Mouse (Mus musculus) heart, embryonic 12.5 days (tissue): ENCODE results near the gene Zfp30. TPM values are rescaled to one million over a fixed set of nuclear protein-coding genes. Genes with fewer than 3 reads are reported as not detected.

Experiments used
- ATAC-seq: fragments of 200-750 bp; cut with Nextera tagmentation; 2 replicates; pipeline ENCODE4 v1.8.0; 2017; ENCODE audit warnings: moderate TSS enrichment, moderate library complexity; ENCODE audit not compliant: insufficient number of reproducible peaks, low FRiP score
- H3K27ac ChIP-seq: fragments of 300-500 bp; sonication (generic); 2 replicates; pipeline ENCODE4 v1.5.1; 2016; ENCODE audit warnings: mild to moderate bottlenecking, moderate library complexity; ENCODE audit not compliant: poor library complexity, severe bottlenecking
- H3K27me3 ChIP-seq: fragments of 300-500 bp; sonication (generic); replicated peaks from 2 replicates; pipeline ENCODE4 v1.6.1; 2016; ENCODE audit warnings: mild to moderate bottlenecking, moderate library complexity
- H3K36me3 ChIP-seq: fragments of 300-500 bp; sonication (generic); 2 replicates; pipeline ENCODE4 v1.6.1; 2016; ENCODE audit warnings: mild to moderate bottlenecking, moderate library complexity
- H3K4me1 ChIP-seq: fragments of 300-500 bp; sonication (generic); replicated peaks from 2 replicates; pipeline ENCODE4 v1.6.1; 2016; ENCODE audit warnings: mild to moderate bottlenecking
- H3K4me2 ChIP-seq: fragments of 300-500 bp; sonication (generic); 2 replicates; pipeline ENCODE4 v1.6.1; 2016; ENCODE audit warnings: mild to moderate bottlenecking, moderate library complexity
- H3K4me3 ChIP-seq: fragments of 300-500 bp; sonication (generic); 2 replicates; pipeline ENCODE4 v1.5.1; 2016; ENCODE audit warnings: mild to moderate bottlenecking
- H3K9ac ChIP-seq: fragments of 300-500 bp; sonication (generic); 2 replicates; pipeline ENCODE4 v1.6.1; 2016; ENCODE audit warnings: mild to moderate bottlenecking, moderate library complexity
- H3K9me3 ChIP-seq: fragments of 300-500 bp; sonication (generic); replicated peaks from 2 replicates; pipeline ENCODE4 v1.6.1; 2016; ENCODE audit warnings: mild to moderate bottlenecking, moderate library complexity
- WGBS: fragments of 180-500 bp; shearing (Covaris S2); methylation state at CpG from one replicate; pipeline ENCODE4 v1.1.7; 2016; 5-methylcytosine and 5-hydroxymethylcytosine counted together
- polyA plus RNA-seq: library from polyadenylated mRNA; unstranded; fragments of >200 nt; fragmentation: Nextera tagmentation; extraction: Ambion mirVana; gene quantifications from 2 replicates; pipeline ENCODE4 v1.2.1, GENCODE M21; 2016

Zfp30 gene
- polyA plus RNA-seq, 1 experiment from 2014 or later, result 4.4 TPM

DNA sequence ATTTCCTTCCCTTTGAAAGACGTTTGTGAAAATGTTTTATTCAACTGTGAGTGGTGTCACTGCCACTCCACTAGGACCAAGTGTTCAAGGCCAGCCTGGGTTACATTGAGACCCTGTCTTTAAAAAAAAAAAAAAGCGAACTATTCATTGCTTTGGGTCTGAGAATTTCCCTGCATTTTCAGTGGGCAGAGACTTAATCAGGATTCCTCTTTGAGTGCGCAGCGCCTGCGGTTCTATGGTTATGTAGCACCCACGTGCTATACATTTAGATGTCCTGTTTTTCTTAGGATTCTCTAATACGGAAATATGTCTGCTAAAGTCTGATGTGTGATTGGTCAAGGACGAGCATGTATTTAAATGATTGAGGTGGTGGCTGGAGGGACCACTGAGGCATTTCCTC is 1.2 kb downstream of the Zfp30 start:
- H3K4me3 ChIP-seq, result peak overlapping the region; percentile 91
- no peaks in the 10 kb centered on the region for H3K9me3 ChIP-seq
- H3K27ac ChIP-seq, result no peak overlapping the region
- ATAC-seq, result no peak
- H3K4me2 ChIP-seq, result peak overlapping the region; percentile 80
- peaks cover 7% of the 10 kb centered on the region for H3K4me1 ChIP-seq
- WGBS, result 59% methylated on average over 8 of the region's 8 CpGs
- peak overlapping the region; percentile 61; the same call in 1 of the 2 replicates for H3K9ac ChIP-seq
- H3K36me3 ChIP-seq, result peaks cover 41% of the 10 kb centered on the region
- no peaks in the 10 kb centered on the region for H3K27me3 ChIP-seq

DNA sequence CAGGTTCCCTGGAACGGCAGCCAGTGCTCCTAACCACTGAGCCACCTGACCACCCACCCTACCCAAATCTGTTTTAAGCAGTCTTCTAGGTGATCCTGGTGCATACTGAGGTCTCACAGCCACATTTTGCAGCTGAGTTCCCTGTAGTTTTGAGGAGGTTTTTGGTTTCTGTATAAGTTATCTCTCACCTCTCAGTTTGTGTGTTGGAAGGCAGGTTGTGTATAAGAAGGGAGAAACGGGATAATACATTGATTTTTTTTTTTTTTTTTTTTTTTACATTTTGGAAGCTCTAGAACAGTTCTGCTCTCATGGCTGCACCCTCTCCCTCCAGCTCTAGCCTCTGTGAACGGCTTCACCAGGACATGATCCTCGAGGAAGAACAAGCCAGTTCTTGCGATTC is 2.1 kb downstream of the Zfp30 start:
- WGBS, result 76% methylated on average over 5 of the region's 5 CpGs
- Histone ChIP-seq H3K4me2 (peak overlapping the region; percentile 80), H3K9ac (peak overlapping the region; percentile 61)

DNA sequence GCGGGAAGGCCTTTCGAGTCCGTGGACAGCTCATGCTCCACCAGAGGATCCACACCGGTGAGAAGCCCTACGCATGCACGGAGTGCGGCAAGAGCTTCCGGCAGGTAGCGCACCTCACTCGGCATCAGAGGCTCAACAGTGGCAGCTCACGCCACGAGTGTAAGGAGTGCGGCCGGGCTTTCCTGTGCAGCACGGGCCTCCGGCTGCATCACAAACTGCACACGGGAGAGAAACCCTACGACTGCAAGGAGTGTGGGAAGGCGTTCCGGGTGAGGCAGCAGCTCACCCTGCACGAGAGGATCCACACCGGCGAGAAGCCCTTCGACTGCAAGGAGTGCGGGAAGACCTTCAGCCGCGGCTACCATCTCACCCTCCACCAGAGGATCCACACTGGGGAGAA is 9.1 kb downstream of the Zfp30 start:
- peaks cover 35% of the 10 kb centered on the region for H3K9me3 ChIP-seq
- 0 out of 2 replicates have a peak overlapping the region, but pooled peaks have one; percentile 21 for H3K9ac ChIP-seq
- ATAC-seq, result no peak
- peak overlapping the region; percentile 27 for H3K4me3 ChIP-seq
- H3K27ac ChIP-seq, result no peak overlapping the region
- no peaks in the 10 kb centered on the region for H3K4me1 ChIP-seq
- H3K27me3 ChIP-seq, result peaks cover 26% of the 10 kb centered on the region
- H3K36me3 ChIP-seq, result peaks cover 62% of the 10 kb centered on the region
- H3K4me2 ChIP-seq, result peak overlapping the region; percentile 55
- WGBS, result 19% methylated on average over 27 of the region's 27 CpGs

More for the DNA sequence above, 2.1 kb downstream of the Zfp30 start:
- Histone ChIP-seq H3K4me3 (peak overlapping the region; percentile 91), H3K27me3 (no peaks in the 10 kb centered on the region), H3K36me3 (peaks cover 47% of the 10 kb centered on the region), H3K27ac (no peak overlapping the region), H3K4me1 (peaks cover 7% of the 10 kb centered on the region), H3K9me3 (no peaks in the 10 kb centered on the region)
- ATAC-seq, result no peak

DNA sequence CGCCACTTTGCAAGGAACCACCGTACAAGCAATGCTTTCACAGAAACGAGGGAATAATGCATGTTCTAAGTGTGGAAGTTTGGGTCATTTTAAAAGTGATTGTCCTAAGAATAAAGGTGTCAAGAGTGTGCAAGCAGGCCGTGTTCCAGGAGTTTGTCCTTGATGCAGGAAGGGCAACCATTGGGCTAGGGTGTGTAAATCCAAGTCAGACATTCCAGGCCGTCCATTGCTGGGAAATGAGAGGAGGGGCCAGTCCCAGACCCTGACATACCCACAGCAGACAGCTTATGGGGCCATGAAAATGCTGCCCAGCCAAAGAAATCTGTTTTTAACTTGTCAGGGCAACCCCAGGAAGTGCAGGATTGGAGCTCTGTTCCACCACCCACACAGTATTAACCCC is 23.2 kb downstream of the Zfp30 start:
- Histone ChIP-seq H3K27ac (no peak overlapping the region), H3K36me3 (no peaks in the 10 kb centered on the region), H3K4me1 (no peaks in the 10 kb centered on the region), H3K27me3 (no peaks in the 10 kb centered on the region), H3K4me3 (no peak overlapping the region), H3K4me2 (no peak overlapping the region), H3K9me3 (no peaks in the 10 kb centered on the region), H3K9ac (no peak overlapping the region)
- no peak for ATAC-seq
- 73% methylated on average over 5 of the region's 5 CpGs for WGBS

DNA sequence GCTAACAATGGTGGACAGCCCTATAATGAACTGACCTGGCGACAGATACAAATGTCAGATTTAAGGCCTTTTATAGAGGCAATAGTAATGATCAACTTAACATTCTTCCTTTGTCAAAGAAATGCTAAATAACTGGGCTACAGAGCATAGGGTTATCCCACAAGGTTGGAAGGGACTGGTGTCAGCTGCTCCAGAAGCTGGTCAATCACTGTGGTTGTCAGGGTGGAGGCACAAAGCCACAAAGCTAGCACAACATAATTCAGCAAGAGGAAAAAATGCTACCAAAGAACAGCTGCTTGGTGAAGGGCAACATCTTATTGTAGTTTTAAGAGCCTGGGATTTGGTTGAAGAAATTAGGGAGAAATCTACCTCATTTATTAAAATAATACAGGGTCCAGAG is 28.4 kb downstream of the Zfp30 start:
- Histone ChIP-seq H3K27me3 (no peaks in the 10 kb centered on the region), H3K9ac (no peak overlapping the region), H3K9me3 (no peaks in the 10 kb centered on the region), H3K4me3 (no peak overlapping the region), H3K4me2 (no peak overlapping the region), H3K27ac (no peak overlapping the region), H3K36me3 (no peaks in the 10 kb centered on the region), H3K4me1 (peaks cover 16% of the 10 kb centered on the region)
- no peak for ATAC-seq
- WGBS, result 85% methylated on average over 1 of the region's 1 CpGs

DNA sequence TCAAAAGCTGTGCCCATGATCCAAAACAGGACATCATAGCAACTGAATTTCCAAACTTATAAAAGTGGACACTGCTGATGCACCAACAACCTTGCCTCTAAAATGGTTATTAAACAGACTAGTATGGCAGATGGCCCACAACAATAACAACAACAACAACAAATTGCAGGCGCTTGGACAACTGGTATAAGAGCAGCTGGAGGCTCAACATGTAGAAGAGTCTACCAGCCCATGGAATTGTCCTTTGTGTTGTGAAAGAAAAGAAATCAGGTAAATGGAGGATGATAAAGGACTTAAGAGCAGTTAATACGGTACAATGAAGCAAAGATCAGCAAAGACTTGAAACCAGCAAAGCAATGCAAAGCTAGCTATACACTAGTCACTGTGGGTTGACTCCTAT is 30.6 kb downstream of the Zfp30 start:
- 0 out of 2 replicates have a peak, but pooled peaks cover 6% of the 10 kb centered on the region for H3K36me3 ChIP-seq
- H3K4me2 ChIP-seq, result no peak overlapping the region
- H3K9me3 ChIP-seq, result no peaks in the 10 kb centered on the region
- no peak overlapping the region for H3K9ac ChIP-seq
- no peak overlapping the region for H3K27ac ChIP-seq
- no peak for ATAC-seq
- H3K4me3 ChIP-seq, result no peak overlapping the region
- no peaks in the 10 kb centered on the region for H3K27me3 ChIP-seq
- 83% methylated on average over 2 of the region's 2 CpGs for WGBS
- H3K4me1 ChIP-seq, result peaks cover 28% of the 10 kb centered on the region

DNA sequence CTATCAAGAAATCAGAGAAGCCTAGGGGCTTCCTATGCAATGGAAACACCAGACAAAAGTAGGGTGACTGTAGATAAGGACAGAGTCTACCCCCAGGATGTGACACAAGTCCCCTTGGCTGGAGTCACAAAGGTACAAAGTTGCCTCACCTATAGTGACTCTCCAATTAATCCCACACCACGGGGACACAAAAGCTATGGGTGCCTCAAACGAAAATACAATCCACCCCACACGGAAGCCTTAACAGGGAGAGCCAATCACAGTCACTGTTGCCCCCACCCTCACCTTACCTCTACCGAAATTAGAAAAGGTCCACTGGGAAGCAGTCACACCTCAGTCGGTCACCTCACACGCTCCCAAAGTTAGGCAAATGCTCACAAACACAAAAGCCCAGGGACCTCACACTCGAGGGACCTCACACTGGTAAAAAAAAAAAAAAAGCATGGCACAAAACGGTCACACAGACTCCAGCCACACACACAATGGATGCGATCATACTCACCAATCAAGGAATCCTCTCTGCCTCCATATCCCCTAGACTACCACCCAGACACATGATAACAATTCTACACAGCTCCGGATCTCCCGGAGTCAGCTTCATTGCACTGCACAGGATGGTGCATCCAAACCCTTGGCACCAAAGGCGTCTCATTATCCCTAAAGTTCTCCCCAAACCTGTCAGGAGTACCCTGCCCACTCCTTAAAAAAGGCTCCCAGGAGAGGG is 31.4 kb downstream of the Zfp30 start:
- H3K4me2 ChIP-seq, result peak overlapping the region; percentile 90
- no peaks in the 10 kb centered on the region for H3K9me3 ChIP-seq
- 0 out of 2 replicates have a peak, but pooled peaks cover 6% of the 10 kb centered on the region for H3K36me3 ChIP-seq
- H3K27ac ChIP-seq, result peak overlapping the region; percentile 63
- peak overlapping the region; percentile 67 for H3K4me3 ChIP-seq
- no peaks in the 10 kb centered on the region for H3K27me3 ChIP-seq
- 2% methylated on average over 12 of the region's 12 CpGs for WGBS
- peak overlapping the region; percentile 86 for H3K9ac ChIP-seq
- peaks cover 31% of the 10 kb centered on the region for H3K4me1 ChIP-seq
- peak; percentile 34 for ATAC-seq

DNA sequence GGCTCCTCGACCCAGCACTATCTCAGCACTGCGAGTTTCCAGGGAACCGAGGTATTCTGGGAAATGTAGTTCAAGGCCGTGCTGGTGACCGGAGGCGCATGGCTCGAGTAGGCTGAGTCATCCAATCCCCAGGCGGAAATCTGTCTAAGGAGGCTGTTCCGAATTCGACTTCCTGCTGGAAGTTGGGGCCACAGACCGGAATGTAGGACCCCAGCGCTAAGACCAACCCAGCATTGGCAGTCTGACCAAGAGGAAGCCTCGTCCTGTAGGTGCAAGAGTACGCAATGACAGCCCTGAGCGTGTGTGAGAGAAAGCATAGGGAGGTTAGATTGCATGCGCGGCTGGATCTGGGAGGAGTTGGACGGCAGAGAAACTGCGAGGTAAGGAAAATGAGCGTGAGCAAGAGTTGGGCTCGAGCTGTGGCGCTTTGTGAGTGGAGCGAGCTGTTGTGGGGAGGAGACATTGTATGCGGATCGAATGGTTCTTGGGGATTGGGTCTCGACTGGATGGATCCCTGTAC is 32.2 kb downstream of the Zfp30 start, which contains the start of gene Zfp790:
Gene Zfp790 (plus strand): TSS at position 205 of the 520 bp plus-strand sequence.
- H3K27me3 ChIP-seq, result no peaks in the 10 kb centered on the region
- H3K9ac ChIP-seq, result peak within 1 kb of the TSS; percentile 86
- under 1% methylated on average over 26 of the region's 26 CpGs for WGBS
- H3K36me3 ChIP-seq, result peaks cover 11% of the 10 kb centered on the region; the same call in 1 of the 2 replicates
- ATAC-seq, result peak; percentile 97
- peak within 1 kb of the TSS; percentile 67 for H3K4me3 ChIP-seq
- peak within 1 kb of the TSS; percentile 90 for H3K4me2 ChIP-seq
- peak within 1 kb of the TSS; percentile 84 for H3K27ac ChIP-seq
- no peaks in the 10 kb centered on the region for H3K9me3 ChIP-seq
- H3K4me1 ChIP-seq, result peaks cover 31% of the 10 kb centered on the region

DNA sequence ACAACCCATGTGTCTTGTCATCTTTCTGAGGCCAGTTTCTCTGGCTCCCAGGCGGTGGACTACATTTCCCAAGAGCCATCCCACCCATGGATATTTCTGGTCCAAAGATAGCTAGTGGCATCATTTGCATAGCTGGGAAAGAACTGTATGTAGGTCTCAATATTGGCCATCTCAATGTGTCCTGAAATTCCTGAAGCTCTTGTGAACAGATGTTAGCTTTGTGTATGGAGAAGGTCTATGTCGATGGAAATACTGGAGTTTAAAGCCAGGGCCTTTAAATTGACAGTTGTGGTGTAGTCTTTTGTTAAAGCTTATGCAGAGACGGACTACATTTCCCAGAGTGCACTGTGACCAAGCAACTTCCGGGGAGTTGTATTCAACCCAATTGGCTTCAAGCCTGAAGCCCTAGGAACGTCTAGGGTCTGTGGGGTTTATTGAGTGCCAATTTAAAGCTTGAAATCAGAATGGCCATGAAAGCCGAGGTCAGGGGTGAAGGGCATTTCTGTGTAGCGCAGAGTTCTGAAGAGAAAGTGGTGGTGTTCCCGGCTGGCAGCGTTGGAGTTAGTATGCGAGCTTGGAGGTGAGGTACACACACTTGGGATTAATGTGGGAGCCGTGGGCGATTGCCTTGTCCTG is 34.9 kb downstream of the Zfp30 start:
- H3K4me2 ChIP-seq, result peak overlapping the region; percentile 79
- peak; percentile 72 for ATAC-seq
- H3K27ac ChIP-seq, result peak overlapping the region; percentile 52
- peaks cover 31% of the 10 kb centered on the region for H3K4me1 ChIP-seq
- peak overlapping the region; percentile 68 for H3K4me3 ChIP-seq
- 2% methylated on average over 12 of the region's 12 CpGs for WGBS
- H3K36me3 ChIP-seq, result peaks cover 37% of the 10 kb centered on the region
- peak overlapping the region; percentile 80 for H3K9ac ChIP-seq
- H3K27me3 ChIP-seq, result no peaks in the 10 kb centered on the region
- H3K9me3 ChIP-seq, result no peaks in the 10 kb centered on the region

DNA sequence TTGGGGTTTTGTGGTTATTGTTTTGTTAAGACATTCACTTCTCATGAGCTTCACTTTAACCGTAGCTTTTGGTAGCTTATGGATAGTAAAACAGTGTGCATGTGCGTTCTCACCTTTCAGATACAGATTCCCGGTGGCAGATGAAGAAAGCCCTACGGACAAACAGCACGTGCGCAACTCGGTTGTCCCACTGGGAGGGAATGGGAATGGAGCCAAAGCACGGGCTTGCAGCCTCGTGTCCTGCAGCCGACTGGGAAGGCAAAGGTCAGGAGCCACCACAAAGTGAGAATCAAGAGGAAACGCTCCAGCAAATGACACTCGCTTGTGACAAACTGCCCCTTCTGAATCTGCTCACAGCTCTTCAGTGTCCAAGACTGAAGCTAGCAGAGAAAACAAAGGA is 44.2 kb downstream of the Zfp30 start:
- 93% methylated on average over 12 of the region's 12 CpGs for WGBS
- Histone ChIP-seq H3K36me3 (peaks cover 86% of the 10 kb centered on the region), H3K9ac (no peak overlapping the region), H3K9me3 (no peaks in the 10 kb centered on the region; the same call in none of the 2 replicates), H3K4me1 (no peaks in the 10 kb centered on the region), H3K4me3 (no peak overlapping the region), H3K4me2 (no peak overlapping the region), H3K27ac (no peak overlapping the region), H3K27me3 (no peaks in the 10 kb centered on the region)
- ATAC-seq, result no peak

DNA sequence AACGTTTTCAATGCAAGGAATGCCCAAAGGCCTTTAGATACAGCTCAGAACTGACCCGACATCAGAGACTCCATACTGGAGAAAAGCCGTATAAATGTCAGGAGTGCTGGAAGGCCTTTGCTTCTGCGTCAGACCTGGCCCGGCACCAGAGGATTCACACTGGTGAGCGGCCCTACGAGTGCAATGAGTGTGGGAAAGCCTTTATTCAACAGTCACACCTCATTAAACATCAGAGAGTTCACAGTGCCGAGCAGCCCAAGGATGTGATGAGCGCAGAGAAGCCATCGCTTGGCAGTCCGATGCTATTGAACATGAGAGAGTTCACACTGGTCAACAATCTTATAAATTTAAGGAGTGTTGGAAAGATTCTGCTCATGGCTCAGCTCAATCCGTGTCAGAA is 46.0 kb downstream of the Zfp30 start:
- H3K36me3 ChIP-seq, result peaks cover 77% of the 10 kb centered on the region
- no peak overlapping the region for H3K9ac ChIP-seq
- no peaks in the 10 kb centered on the region for H3K4me1 ChIP-seq
- H3K27me3 ChIP-seq, result no peaks in the 10 kb centered on the region
- 91% methylated on average over 12 of the region's 12 CpGs for WGBS
- no peak overlapping the region for H3K4me3 ChIP-seq
- no peaks in the 10 kb centered on the region; the same call in none of the 2 replicates for H3K9me3 ChIP-seq
- ATAC-seq, result no peak
- no peak overlapping the region for H3K4me2 ChIP-seq
- H3K27ac ChIP-seq, result no peak overlapping the region
